Mouse (Mus musculus) midbrain, embryonic 15.5 days (tissue): Measurements from ENCODE around the gene Card10. TPM values are rescaled to one million over a fixed set of nuclear protein-coding genes. Genes with fewer than 3 reads are reported as not detected.
A peak's percentile ranks its signal among the peaks of the same experiment; 100 is the strongest.

Experiments
- ATAC-seq: fragments of 200-750 bp; cut with Nextera tagmentation; replicated peaks from 2 replicates; pipeline ENCODE4 v1.8.0; 2017; ENCODE audit warnings: moderate TSS enrichment
- H3K27ac ChIP-seq: fragments of 300-500 bp; sonication (generic); 2 replicates; pipeline ENCODE4 v1.5.1; 2015; ENCODE audit warnings: mild to moderate bottlenecking, inconsistent platforms
- H3K27me3 ChIP-seq: fragments of 300-500 bp; sonication (generic); replicated peaks from 2 replicates; pipeline ENCODE4 v1.6.1; 2015; ENCODE audit warnings: inconsistent platforms
- H3K36me3 ChIP-seq: fragments of 300-500 bp; sonication (generic); replicated peaks from 2 replicates; pipeline ENCODE4 v1.6.1; 2015; ENCODE audit warnings: inconsistent platforms
- H3K4me1 ChIP-seq: fragments of 300-500 bp; sonication (generic); 2 replicates; pipeline ENCODE4 v1.6.1; 2015; ENCODE audit warnings: inconsistent platforms
- H3K4me2 ChIP-seq: fragments of 300-500 bp; sonication (generic); 2 replicates; pipeline ENCODE4 v1.6.1; 2015; ENCODE audit warnings: inconsistent platforms, mild to moderate bottlenecking, moderate library complexity
- H3K4me3 ChIP-seq: fragments of 300-500 bp; sonication (generic); 2 replicates; pipeline ENCODE4 v1.5.1; 2015; ENCODE audit warnings: mild to moderate bottlenecking, inconsistent platforms
- H3K9ac ChIP-seq: fragments of 300-500 bp; sonication (generic); 2 replicates; pipeline ENCODE4 v1.6.1; 2015; ENCODE audit warnings: mild to moderate bottlenecking, inconsistent platforms
- H3K9me3 ChIP-seq: fragments of 300-500 bp; sonication (generic); 2 replicates; pipeline ENCODE4 v1.6.1; 2016; ENCODE audit warnings: inconsistent platforms
- WGBS: fragments of 180-500 bp; shearing (Covaris S2); methylation state at CpG from one replicate; pipeline ENCODE4 v1.1.7; 2015; ENCODE audit warnings: mixed read lengths; 5-methylcytosine and 5-hydroxymethylcytosine counted together
- polyA plus RNA-seq: library from polyadenylated mRNA; unstranded; fragments of >200 nt; fragmentation: Nextera tagmentation; extraction: Ambion mirVana; gene quantifications from 2 replicates; pipeline ENCODE4 v1.2.1, GENCODE M21; 2015

Card10 gene
- polyA plus RNA-seq, 1 experiment from 2014 or later: 2.1 TPM

DNA sequence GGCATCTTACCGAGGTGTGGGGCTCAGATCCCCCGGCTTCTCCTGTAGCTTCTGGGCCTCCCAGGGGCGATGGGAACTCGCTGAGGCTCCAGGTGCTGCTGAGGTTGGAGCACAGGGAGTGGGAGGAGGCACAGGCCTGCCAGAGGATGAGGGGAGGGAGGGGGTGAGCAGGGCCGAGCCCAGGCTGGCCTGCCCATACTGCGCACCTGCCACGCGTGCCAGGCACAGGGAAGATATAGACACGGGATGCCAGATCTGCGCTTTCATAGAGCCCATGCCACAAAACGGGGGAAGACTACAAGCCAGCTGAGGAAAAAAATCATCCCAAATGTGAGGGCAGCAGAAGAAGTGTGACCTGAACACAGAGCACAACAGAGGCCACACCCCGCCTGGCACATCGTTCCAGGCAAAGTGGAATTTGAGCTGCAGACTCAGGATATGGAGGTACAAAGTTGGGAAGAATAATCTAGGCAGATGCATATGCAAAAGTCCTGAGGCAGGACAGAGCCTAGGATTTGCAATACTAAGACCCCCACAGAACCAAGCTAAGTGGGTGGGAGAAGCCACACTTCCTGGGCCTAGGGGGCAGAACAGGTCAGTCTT lies 13.0 kb downstream of the Card10 start:
- Histone ChIP-seq H3K27me3 (no peaks in the 10 kb centered on the region), H3K9ac (no peak overlapping the region), H3K4me1 (no peaks in the 10 kb centered on the region), H3K36me3 (no peaks in the 10 kb centered on the region), H3K4me3 (no peak overlapping the region), H3K4me2 (no peak overlapping the region), H3K9me3 (no peaks in the 10 kb centered on the region), H3K27ac (no peak overlapping the region)
- no peak for ATAC-seq
- 87% methylated on average over 13 of the region's 13 CpGs for WGBS

DNA sequence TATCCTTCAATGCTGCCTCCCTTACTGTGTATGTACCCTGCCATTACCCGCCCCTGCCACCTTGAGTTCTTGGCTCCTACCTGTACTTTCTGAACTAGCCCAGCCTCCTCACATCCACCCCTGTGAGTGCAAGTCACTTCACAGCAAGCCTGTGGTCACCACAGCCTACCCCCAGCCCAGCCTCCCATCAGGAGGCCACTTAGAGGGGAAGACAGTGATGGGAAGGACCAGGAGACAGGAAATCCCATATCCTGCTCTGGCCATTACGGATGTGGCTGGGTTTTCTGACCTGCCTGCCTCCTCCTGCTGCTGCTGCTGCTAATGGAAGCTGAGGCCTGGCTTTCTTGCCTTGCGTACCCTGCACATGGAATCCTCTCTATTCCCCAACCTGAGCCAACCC lies 14.8 kb downstream of the Card10 start:
- Histone ChIP-seq H3K27ac (no peak overlapping the region), H3K36me3 (no peaks in the 10 kb centered on the region), H3K4me1 (no peaks in the 10 kb centered on the region), H3K9ac (no peak overlapping the region), H3K9me3 (no peaks in the 10 kb centered on the region), H3K27me3 (no peaks in the 10 kb centered on the region), H3K4me2 (no peak overlapping the region), H3K4me3 (no peak overlapping the region)
- ATAC-seq: no peak
- WGBS: 80% methylated on average over 3 of the region's 3 CpGs

DNA sequence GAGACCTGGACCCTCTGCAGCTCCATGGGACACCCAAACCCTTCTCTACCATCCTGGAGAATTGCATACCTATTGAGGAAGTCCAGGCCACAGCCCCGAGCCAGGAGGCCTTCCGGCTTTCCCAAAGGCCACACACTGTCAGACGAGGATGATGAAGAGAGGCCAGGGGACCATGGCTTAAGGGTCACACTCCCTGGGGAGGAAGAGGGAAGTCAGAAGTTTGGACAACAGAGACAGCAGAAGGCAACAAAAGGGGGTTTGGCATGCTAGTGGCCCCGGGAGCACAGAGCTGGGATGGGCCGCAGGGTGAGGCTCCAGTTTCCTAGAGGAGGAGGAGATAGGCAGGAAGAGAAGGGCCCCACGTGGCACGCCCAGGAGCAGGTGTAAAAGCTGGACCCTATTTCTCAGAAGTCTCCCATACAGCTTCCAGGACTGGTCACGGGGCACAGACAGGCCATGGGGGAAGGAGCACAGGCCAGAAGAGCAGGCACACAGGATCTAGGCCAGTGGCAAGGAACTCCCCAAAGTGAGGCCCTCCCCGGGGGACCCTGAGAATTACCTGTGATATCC lies 15.5 kb downstream of the Card10 start:
- no peaks in the 10 kb centered on the region for H3K27me3 ChIP-seq
- H3K4me3 ChIP-seq: no peak overlapping the region
- ATAC-seq: no peak
- H3K9me3 ChIP-seq: no peaks in the 10 kb centered on the region
- H3K4me2 ChIP-seq: no peak overlapping the region
- WGBS: 71% methylated on average over 9 of the region's 9 CpGs
- H3K4me1 ChIP-seq: no peaks in the 10 kb centered on the region
- H3K27ac ChIP-seq: no peak overlapping the region
- no peak overlapping the region for H3K9ac ChIP-seq
- H3K36me3 ChIP-seq: no peaks in the 10 kb centered on the region

DNA sequence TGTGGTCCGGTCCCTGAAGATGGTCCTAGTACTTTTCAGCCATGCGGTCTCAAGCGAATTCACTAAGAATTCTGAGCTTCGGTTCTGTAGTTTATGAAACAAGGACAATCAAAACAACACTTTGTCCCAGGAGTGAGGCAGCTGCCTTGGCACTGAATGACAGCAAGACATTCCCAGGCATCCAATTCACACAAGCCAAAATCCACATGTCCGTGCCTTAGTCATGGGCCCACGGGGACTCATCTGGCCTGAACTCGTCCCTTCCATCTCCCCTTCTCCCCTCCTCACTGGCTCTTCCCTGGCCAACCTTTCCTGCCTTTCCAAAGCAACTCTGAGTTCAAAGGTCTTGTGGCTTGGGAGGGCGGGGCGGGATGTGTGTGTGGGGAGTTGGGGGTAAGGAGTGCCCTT lies 16.4 kb downstream of the Card10 start:
- H3K36me3 ChIP-seq: no peaks in the 10 kb centered on the region
- H3K9me3 ChIP-seq: no peaks in the 10 kb centered on the region
- H3K27me3 ChIP-seq: no peaks in the 10 kb centered on the region
- no peak overlapping the region for H3K4me2 ChIP-seq
- 75% methylated on average over 9 of the region's 9 CpGs for WGBS
- no peak for ATAC-seq
- no peak overlapping the region for H3K27ac ChIP-seq
- H3K9ac ChIP-seq: no peak overlapping the region
- H3K4me1 ChIP-seq: no peaks in the 10 kb centered on the region
- H3K4me3 ChIP-seq: no peak overlapping the region

DNA sequence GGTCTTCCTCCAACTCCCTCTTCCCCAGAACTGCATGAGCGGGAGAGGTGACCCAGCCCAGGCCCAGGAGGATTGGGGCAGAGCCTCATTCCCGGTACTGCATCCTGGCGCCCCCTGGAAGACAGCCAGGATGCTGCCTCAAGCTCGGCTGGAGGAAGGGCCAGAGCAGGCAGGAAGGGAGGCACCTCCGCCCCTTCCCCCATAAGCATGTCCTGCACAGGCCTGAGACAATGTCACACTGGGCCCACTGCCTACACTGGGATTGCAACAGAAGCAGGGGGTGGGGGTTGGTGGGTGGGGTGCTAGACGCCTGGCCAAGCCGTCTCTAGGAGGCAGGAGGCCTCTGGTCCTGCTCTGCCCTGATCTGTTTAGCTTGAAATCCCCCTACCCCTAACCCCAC lies 16.9 kb downstream of the Card10 start:
- Histone ChIP-seq H3K9me3 (no peaks in the 10 kb centered on the region), H3K9ac (no peak overlapping the region), H3K27me3 (no peaks in the 10 kb centered on the region), H3K4me1 (no peaks in the 10 kb centered on the region), H3K4me3 (no peak overlapping the region), H3K36me3 (no peaks in the 10 kb centered on the region), H3K4me2 (no peak overlapping the region), H3K27ac (no peak overlapping the region)
- WGBS: 26% methylated on average over 7 of the region's 7 CpGs
- ATAC-seq: peak; percentile 48; the same call in 1 of the 2 replicates

DNA sequence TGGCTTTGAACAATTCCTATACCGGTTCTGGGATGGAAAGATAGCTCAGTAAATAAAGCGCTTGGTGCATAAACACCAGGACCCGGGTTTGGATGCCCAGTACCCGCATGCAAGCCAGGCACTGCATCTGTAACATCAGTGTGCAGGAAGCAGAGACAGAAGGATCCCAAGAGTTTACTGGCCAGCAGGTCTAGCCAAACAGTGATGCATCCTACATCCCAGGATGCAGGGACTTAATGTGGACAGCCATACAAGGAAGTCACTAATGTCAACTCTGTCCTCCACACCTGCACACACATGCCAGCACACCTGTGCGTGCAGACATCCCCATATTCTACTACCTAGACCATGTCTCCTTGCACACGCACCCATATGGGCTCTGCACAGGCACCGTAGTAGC lies 17.6 kb downstream of the Card10 start:
- Histone ChIP-seq H3K4me3 (no peak overlapping the region), H3K4me2 (no peak overlapping the region), H3K36me3 (no peaks in the 10 kb centered on the region), H3K4me1 (no peaks in the 10 kb centered on the region), H3K9ac (no peak overlapping the region), H3K27me3 (no peaks in the 10 kb centered on the region), H3K27ac (no peak overlapping the region), H3K9me3 (no peaks in the 10 kb centered on the region)
- ATAC-seq: no peak
- WGBS: 98% methylated on average over 7 of the region's 7 CpGs

DNA sequence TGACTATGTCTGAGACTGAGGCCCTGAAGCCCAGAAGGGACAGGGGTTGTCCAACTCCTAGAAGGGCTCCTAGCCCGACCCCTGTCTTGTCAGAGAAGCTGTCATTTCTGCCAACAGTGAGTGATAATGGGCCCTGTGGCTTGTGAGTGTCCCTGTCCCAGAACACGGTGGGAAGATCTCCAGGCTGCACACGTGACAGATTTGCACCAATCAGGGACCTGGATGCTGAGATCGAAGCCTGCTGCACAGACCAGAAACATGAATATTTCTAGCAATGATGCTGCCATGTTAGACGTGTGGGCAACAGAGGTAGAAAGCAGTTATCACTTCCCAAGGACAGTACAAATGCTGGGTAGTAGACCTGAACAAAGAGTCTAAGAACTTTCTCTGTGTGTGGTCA lies 18.3 kb downstream of the Card10 start:
- no peaks in the 10 kb centered on the region for H3K27me3 ChIP-seq
- no peaks in the 10 kb centered on the region for H3K9me3 ChIP-seq
- WGBS: 66% methylated on average over 5 of the region's 5 CpGs
- H3K9ac ChIP-seq: no peak overlapping the region
- no peak overlapping the region for H3K4me2 ChIP-seq
- no peak for ATAC-seq
- no peak overlapping the region for H3K4me3 ChIP-seq
- no peak overlapping the region for H3K27ac ChIP-seq
- H3K4me1 ChIP-seq: no peaks in the 10 kb centered on the region
- no peaks in the 10 kb centered on the region for H3K36me3 ChIP-seq

DNA sequence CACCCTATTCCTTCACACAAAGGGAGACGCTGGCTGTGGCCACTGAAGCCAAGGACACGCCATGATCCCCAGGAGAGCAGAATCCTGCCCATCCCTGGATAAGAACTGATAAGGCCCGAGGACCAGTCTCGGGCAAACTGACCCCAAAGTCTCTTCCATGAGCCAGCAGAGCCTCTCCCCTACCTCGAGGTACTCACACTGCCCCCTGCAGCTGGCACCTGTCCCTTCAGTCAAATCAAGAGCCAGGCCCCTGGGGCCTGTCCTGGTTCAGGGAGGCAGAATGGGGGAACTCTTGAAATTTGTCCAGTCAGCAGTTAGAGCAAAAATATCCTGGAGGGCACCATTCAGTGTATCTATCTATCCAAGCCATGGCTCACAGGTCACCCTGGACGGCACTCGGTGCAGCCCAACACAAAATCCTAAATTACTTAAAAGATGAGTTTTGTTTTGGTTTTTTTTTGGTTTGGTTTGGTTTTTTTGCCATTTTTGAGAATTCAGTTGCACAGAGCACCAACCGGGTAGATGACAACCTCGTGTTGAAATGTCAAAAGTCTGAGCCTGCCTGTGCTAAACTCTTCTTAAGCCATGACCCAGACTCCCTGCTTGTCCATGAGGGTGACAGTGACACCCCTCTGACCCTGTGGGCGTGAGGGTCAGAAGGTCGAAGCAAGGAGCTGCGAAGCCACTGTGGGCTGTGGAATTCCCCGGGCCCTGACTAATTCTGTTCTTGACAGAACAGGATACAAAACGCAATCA lies 20.3 kb downstream of the Card10 start:
- Histone ChIP-seq H3K4me3 (no peak overlapping the region), H3K4me1 (peaks cover 7% of the 10 kb centered on the region; the same call in 1 of the 2 replicates), H3K27ac (no peak overlapping the region), H3K9me3 (no peaks in the 10 kb centered on the region), H3K4me2 (no peak overlapping the region), H3K36me3 (no peaks in the 10 kb centered on the region), H3K27me3 (no peaks in the 10 kb centered on the region), H3K9ac (no peak overlapping the region)
- ATAC-seq: no peak
- WGBS: 65% methylated on average over 14 of the region's 14 CpGs

DNA sequence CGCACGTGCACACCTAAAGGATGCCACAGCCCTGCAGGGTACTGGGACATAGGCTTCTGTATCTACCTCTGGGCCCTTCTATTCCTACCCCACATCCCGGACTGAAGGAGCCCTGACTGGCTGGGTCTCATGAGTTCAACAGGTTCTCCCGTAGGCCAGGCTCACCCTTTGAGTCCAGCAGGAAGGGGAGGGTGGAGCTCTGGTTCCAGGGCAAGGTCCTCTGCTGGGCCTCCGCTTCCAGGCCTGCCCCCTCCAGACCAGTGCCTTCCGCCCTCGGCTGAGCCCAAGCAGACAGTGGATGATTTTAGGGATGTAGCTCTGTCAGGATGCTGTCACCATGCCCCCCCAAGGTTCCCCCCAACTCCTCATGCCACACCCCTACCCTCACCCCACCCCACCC lies 21.9 kb downstream of the Card10 start:
- no peaks in the 10 kb centered on the region for H3K36me3 ChIP-seq
- WGBS: 85% methylated on average over 7 of the region's 7 CpGs
- no peak overlapping the region for H3K27ac ChIP-seq
- H3K9me3 ChIP-seq: no peaks in the 10 kb centered on the region
- no peak overlapping the region for H3K4me2 ChIP-seq
- H3K4me1 ChIP-seq: peaks cover 7% of the 10 kb centered on the region; the same call in 1 of the 2 replicates
- H3K9ac ChIP-seq: no peak overlapping the region
- no peak for ATAC-seq
- no peaks in the 10 kb centered on the region for H3K27me3 ChIP-seq
- H3K4me3 ChIP-seq: no peak overlapping the region

DNA sequence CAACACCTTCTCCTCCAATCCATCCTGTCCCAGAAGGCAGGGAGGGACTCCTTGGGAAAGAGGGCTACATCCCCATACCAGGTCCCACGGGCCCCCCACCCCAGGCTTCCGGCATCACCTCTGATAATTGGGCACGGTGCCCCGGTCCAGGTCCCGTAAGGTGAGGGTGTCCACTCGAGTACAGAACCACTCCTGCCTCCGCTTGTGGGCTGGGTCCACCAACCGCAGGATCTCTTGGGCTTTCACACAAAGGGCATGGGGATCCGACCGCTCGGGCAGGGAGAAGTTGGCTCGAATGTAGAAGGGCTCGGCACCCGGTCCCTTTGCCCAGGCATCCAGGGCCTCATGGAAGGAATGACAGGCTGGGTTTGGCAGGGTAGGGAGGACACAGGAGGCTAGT lies 22.5 kb downstream of the Card10 start:
- WGBS: 94% methylated on average over 14 of the region's 14 CpGs
- no peak for ATAC-seq
- H3K27me3 ChIP-seq: no peaks in the 10 kb centered on the region
- H3K9ac ChIP-seq: no peak overlapping the region
- no peak overlapping the region for H3K4me3 ChIP-seq
- H3K9me3 ChIP-seq: no peaks in the 10 kb centered on the region
- H3K36me3 ChIP-seq: no peaks in the 10 kb centered on the region
- H3K4me2 ChIP-seq: no peak overlapping the region
- H3K27ac ChIP-seq: no peak overlapping the region
- H3K4me1 ChIP-seq: peaks cover 7% of the 10 kb centered on the region; the same call in 1 of the 2 replicates

DNA sequence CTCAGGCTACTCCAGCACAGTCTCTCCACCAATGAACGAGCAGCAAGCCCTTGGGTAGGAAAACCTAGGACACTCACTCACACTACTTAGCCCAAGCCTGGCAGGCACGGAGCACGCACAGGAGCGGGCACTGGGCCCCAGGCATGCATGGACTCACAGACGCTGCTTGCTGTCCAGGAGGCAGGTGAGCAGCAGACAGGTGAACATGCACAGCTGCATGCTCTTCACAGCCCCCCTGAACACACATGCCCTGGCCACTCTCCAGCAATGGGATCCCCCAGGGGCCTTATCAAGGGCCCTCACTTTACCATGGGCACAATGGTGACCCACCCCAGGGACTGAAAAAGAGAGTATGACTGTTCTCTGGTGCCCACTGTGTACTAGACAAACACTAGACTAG lies 23.2 kb downstream of the Card10 start:
- Histone ChIP-seq H3K36me3 (no peaks in the 10 kb centered on the region), H3K9ac (no peak overlapping the region), H3K4me2 (no peak overlapping the region), H3K4me3 (no peak overlapping the region), H3K27ac (no peak overlapping the region), H3K4me1 (peaks cover 7% of the 10 kb centered on the region; the same call in 1 of the 2 replicates), H3K27me3 (no peaks in the 10 kb centered on the region), H3K9me3 (no peaks in the 10 kb centered on the region)
- WGBS: 88% methylated on average over 5 of the region's 5 CpGs
- ATAC-seq: no peak; the same call in 1 of the 2 replicates

DNA sequence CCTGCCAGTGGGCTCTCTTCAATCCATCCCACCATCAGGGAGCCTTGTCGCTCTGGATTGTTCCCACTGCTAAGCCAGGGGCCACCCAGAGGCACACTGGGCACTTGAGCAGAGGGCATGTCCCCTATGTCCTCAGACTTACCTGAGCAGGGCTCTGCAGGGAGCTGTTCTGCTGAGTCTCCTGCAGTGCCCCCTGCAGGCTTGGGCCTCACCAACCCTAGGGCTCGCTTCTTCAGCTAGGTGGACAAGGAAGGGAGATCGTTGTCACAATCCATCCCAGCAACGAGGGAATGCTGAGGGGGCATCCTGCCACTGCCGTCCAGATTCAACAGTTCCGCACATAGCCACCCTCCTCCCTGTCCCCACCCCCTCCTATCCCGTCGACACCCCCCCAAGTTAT lies 23.6 kb downstream of the Card10 start:
- no peak overlapping the region for H3K4me2 ChIP-seq
- no peaks in the 10 kb centered on the region for H3K27me3 ChIP-seq
- no peaks in the 10 kb centered on the region for H3K36me3 ChIP-seq
- no peak overlapping the region for H3K4me3 ChIP-seq
- ATAC-seq: no peak
- peaks cover 7% of the 10 kb centered on the region; the same call in 1 of the 2 replicates for H3K4me1 ChIP-seq
- no peak overlapping the region for H3K9ac ChIP-seq
- 79% methylated on average over 8 of the region's 8 CpGs for WGBS
- no peak overlapping the region for H3K27ac ChIP-seq
- H3K9me3 ChIP-seq: no peaks in the 10 kb centered on the region
